Mouse (Mus musculus): Measurements from ENCODE around the gene Cacna1d.

DNA sequence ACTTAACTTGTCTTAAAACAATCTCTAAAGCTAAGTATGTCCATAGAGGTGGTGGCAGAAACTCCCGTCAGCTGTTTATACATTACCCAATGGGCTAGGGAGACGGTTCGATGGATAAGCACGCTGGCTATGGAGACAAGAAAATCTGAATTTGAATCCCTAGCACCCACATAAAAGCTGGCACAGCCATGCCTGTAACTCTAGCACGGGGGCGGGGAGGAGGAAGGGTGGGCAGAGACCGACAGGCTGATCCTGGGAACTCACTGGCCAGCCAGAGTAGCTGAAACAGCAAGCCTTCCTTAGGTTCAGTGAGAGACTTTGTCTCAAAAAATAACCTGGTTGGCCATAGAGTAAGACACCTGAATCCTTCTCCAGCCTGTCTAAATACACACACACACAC lies 33.8 kb downstream of the Cacna1d start:
- TF ChIP-seq BHLHE40 (IDR thresholded peaks at IDR 0.05; ENCODE audit: low read depth, low read length), result no peak
- no peak for TF ChIP-seq POLR2A (IDR thresholded peaks at IDR 0.05; ENCODE audit: low read depth, low read length)
- TF ChIP-seq MAFK (IDR thresholded peaks at IDR 0.05; ENCODE audit: insufficient replicate concordance, low read length), result no peak
- TF ChIP-seq CHD2 (IDR thresholded peaks at IDR 0.05; ENCODE audit: low read length), result no peak
- TF ChIP-seq MEF2A (IDR thresholded peaks at IDR 0.05; ENCODE audit: borderline replicate concordance, low read depth, low read length), result no peak
- no peak for TF ChIP-seq CTCF (conservative IDR thresholded peaks at IDR 0.05 in 1 of 2, IDR thresholded peaks at IDR 0.05 in 1 of 2; ENCODE audit: low read depth in 2 of 2, low read length in 2 of 2)
- TF ChIP-seq UBTF (IDR thresholded peaks at IDR 0.05; ENCODE audit: low read depth, low read length), result no peak

Data from CH12.LX (cell line).